Mouse (Mus musculus) megakaryocyte progenitor cell, adult 5-6 weeks (primary cell): ENCODE results near the gene Gps1. TPM values are rescaled to one million over a fixed set of nuclear protein-coding genes. Genes with fewer than 3 reads are reported as not detected.
"Not testable (repeated sequence)": the region's sequence is repeated elsewhere in the genome, so short reads cannot be mapped to it uniquely, and the experiment has no call there.

Source experiments
- ATAC-seq: replicated peaks from 2 replicates; pipeline ENCODE4 v1.8.0; 2016; ENCODE audit warnings: mild to moderate bottlenecking, moderate TSS enrichment, inconsistent platforms; ENCODE audit not compliant: poor library complexity
- total RNA-seq, 2 experiments: library from RNA; stranded (forward) in 1 of 2; stranded (reverse) in 1 of 2; fragments of 157-497, 149-512 nt in 1 of 2; fragments of 200-1000 nt in 1 of 2; gene quantifications; 2 replicates each; pipeline versions ENCODE4 v1.2.3 to v1.2.4; 2015 to 2017

Gps1 gene
- total RNA-seq, 2 experiments from 2014 or later: 93.4 to 99.9 TPM

DNA sequence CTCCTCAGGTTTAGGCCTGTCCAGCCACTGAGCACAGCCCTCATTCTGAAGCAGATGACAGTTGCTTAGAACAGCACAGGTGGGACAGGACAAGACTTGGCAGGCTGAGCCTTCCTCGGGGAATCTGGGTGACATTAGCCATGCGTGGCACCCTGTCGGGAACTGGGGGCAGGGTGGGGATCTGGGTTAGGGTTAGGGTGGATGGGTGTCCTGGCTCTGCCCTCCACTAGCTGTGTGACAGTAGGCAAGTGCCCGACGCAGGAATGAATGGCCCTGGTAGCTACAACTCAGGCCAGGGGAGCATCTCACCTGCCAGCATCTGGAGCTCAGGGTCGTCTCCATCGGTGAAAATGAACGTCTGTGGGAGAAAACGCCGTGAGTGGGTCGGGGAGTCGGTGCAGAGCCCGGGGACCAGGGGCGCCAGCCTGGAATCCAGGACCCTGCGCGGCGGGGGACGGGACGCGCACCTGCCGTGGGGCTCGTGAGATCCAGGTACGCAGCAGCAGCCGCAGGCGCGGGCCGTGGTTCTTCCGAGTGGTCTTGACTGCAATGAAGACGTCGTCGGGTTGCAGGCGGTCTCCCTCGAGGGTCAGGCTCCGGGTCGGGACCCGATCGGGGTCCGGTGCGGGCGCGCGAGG is 527 bp upstream of the Gps1 start:
- 0 out of 2 replicates have a peak, but pooled peaks have one; percentile 1 for ATAC-seq

GRCm38 (mm10) chr11:120785145-120785544 is 1.1 kb downstream of the Gps1 start:
- ATAC-seq: no peak

- ATAC-seq: not testable (repeated sequence)
Measured at GRCm38 (mm10) chr11:120788460-120788859, 4.4 kb downstream of the Gps1 start.

- no peak for ATAC-seq
Measured at GRCm38 (mm10) chr11:120789355-120789754, 5.3 kb downstream of the Gps1 start.

GRCm38 (mm10) chr11:120789810-120790209 is 5.7 kb downstream of the Gps1 start:
- ATAC-seq: 0 out of 2 replicates have a peak, but pooled peaks have one; percentile 26

GRCm38 (mm10) chr11:120792652-120793051 is 8.6 kb downstream of the Gps1 start:
- ATAC-seq: no peak

- peak; percentile 89 for ATAC-seq
Measured at GRCm38 (mm10) chr11:120795756-120796613, 11.9 kb downstream of the Gps1 start, which contains the start of gene Dus1l. Dus1l (minus strand) TSS chr11:120796403.

- peak; percentile 10; the same call in 1 of the 2 replicates for ATAC-seq
Measured at GRCm38 (mm10) chr11:120796614-120796946, 12.5 kb downstream of the Gps1 start.

DNA sequence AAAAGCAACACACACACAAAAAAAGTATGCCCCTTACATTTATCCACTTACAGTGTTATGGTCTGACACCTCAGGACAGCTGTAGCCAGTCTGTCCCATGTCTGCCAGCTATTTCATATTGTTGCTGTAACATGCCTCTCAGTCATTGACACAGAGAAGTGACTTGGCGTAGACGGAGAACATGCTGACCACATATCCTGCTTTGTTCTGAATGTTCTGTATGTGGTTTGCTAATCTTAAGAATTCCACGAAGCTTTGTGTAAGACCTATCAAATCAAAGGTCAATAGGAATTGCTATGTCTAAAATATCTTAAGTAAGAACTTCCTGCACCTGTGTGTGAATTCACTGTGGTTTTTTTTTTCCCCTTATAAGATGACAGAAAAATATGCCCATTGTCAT is 14.2 kb downstream of the Gps1 start:
- no peak for ATAC-seq

DNA sequence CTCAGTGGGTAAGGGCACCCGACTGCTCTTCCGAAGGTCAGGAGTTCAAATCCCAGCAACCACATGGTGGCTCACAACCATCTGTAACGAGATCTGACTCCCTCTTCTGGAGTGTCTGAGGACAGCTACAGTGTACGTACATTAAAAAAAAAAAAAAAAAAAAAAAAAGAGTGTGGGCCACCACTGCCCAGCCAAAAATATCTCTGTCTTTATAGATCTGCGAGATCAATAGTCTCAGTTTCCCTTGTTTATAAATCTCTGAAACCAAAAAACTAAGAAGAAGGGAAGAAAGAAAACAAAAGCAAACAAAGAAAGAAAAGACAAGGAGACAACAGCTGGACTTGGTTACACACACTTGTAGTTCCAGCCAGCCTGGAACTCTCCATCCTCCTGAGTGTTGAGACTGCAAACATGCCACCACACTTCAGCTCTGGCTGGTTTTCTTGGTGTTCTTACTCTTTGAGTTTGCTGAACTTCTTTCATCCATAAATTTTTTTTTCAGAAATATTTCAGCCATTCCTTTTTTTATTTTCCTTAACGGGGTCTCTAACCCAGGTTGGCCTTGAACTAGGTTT is 15.3 kb downstream of the Gps1 start:
- ATAC-seq: no peak

GRCm38 (mm10) chr11:120800061-120800904 is 16.2 kb downstream of the Gps1 start:
- peak; percentile 79 for ATAC-seq

- ATAC-seq: no peak
Measured at GRCm38 (mm10) chr11:120804274-120804673, 20.2 kb downstream of the Gps1 start.

DNA sequence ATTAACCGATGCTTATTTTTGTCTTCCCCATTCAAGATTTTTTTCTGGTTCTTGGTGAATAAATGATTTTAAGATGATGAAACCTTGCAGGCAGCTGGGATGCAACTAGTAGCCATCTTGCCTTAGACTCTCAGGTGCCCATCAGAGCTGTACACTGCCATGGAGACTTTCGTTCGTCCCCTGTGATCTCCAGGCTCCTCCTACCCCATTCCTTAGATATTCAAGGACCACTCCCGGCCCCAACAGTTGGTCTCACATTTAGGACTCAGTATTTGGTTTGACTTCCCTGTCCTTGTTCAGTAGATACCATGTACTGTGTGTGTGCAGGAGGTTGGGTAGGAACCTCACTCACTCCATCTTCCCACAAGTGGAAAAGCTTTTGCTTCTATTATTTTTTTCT is 20.7 kb downstream of the Gps1 start:
- ATAC-seq: no peak

GRCm38 (mm10) chr11:120805375-120806298 is 21.6 kb downstream of the Gps1 start:
- ATAC-seq: no peak

DNA sequence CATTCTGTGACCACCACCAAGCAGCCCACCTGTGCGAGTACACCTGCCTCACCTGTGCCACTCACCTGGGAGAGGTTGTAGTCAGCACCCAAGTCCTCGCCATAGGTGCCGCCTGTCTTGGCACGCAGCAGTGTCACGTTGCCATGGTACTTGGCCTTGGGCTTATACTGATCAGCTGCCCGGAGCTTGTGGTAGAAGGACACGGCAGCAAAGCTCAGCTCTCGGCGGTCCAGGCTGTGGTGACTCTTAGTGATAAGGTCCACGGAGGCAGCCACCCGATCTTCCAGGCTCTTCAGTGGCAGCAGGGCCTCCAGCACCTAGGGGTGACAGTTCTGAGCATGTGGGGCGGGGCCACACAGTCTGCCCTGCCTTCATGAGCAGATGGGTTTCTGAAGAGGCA is 23.9 kb downstream of the Gps1 start:
- 0 out of 2 replicates have a peak, but pooled peaks have one; percentile 15 for ATAC-seq

- ATAC-seq: no peak
Measured at GRCm38 (mm10) chr11:120812068-120812467, 28.0 kb downstream of the Gps1 start.

DNA sequence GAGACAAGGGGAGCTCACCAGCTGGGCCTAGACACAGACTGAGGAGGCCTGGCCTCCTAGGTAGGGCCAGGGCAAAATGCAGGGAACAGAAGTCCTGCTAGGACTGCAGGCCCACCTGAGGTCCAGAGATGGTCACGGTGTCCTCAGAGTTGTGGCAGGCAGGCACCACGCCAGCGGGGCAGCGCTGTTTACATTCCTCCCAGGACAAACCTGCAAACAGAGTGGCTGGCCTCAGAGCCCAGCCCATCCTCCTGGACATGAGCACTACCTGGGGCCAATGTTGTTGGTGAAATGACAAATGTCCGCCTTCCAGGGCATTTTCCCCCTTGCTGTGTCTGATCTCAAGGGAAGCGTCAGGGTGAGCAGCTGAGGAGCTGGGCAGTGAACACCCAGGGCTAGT is 33.3 kb downstream of the Gps1 start:
- ATAC-seq: no peak

DNA sequence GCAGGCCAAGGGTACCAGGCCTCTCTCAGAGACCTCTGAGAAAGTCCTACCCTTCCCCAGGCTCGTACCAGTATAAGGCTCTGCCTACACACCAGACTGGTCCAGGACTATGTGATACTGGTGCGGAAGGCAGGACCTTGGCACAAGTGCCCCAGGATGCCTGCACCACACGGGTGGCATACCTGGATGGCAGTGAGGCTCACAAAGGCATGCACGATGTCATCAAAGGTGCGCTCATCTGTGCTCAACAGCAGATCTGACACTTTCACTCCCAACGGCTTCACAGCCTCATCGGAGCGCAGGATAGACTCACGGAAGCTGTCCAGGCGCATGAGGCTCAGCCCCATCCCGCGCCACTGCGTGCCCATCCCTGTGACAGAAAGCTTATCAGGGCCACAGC is 34.2 kb downstream of the Gps1 start:
- no peak for ATAC-seq

- ATAC-seq: no peak
Measured at GRCm38 (mm10) chr11:120819556-120819955, 35.5 kb downstream of the Gps1 start.

DNA sequence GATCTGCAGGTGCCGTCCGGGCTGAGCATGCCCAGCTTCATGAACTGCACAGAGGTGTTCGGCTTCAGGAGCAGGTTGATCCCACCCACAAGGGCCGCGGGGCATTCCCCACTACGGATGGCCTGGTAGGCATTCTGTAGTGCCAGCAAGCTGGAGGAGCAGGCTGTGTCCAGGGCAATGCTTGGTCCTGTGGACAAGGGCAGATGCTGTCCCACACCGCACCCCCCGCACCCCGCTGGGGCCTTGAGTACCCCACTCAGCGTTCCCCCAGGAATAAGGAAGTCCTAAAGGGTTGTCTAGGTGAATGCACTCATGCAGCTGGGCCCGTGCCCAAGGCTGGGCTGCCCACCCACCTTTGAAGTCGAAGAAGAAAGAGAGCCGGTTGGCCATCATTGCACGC is 36.5 kb downstream of the Gps1 start:
- no peak for ATAC-seq
